Mouse (Mus musculus) kidney, postnatal 0 days (tissue): ENCODE measurements around the gene Ace. TPM values are rescaled to one million over a fixed set of nuclear protein-coding genes. Genes with fewer than 3 reads are reported as not detected.
A peak's percentile ranks its signal among the peaks of the same experiment; 100 is the strongest.

Source experiments
- ATAC-seq: fragments of 200-750 bp; cut with Nextera tagmentation; replicated peaks from 2 replicates; pipeline ENCODE4 v1.8.0; 2017; ENCODE audit warnings: low read depth, moderate number of reproducible peaks, moderate TSS enrichment, moderate library complexity; ENCODE audit not compliant: low FRiP score
- DNase-seq: peaks from one replicate; pipeline ENCODE4 v3.0.0-alpha.2; 2016; ENCODE audit warnings: low spot score
- H3K27ac ChIP-seq: fragments of 300-500 bp; sonication (generic); 2 replicates; pipeline ENCODE4 v1.5.1; 2014; ENCODE audit warnings: mild to moderate bottlenecking
- H3K27me3 ChIP-seq: fragments of 300-500 bp; sonication (generic); 2 replicates; pipeline ENCODE4 v1.6.1; 2014; ENCODE audit warnings: low read length, mixed read lengths; ENCODE audit not compliant: insufficient read depth
- H3K36me3 ChIP-seq: fragments of 300-500 bp; sonication (generic); 2 replicates; pipeline ENCODE4 v1.6.1; 2014; ENCODE audit warnings: low read length, mixed read lengths; ENCODE audit not compliant: insufficient read depth
- H3K4me1 ChIP-seq: fragments of 300-500 bp; sonication (generic); replicated peaks from 2 replicates; pipeline ENCODE4 v1.6.1; 2014; ENCODE audit warnings: antibody characterized with exemption, low read length, mixed read lengths; ENCODE audit not compliant: insufficient read depth
- H3K4me2 ChIP-seq: fragments of 300-500 bp; sonication (generic); 2 replicates; pipeline ENCODE4 v1.6.1; 2014; ENCODE audit warnings: mild to moderate bottlenecking, low read length, moderate library complexity, mixed read lengths
- H3K4me3 ChIP-seq: fragments of 300-500 bp; sonication (generic); replicated peaks from 2 replicates; pipeline ENCODE4 v1.5.1; 2014; ENCODE audit warnings: low read depth, low read length
- H3K9ac ChIP-seq: fragments of 300-500 bp; sonication (generic); 2 replicates; pipeline ENCODE4 v1.6.1; 2014; ENCODE audit warnings: low read depth, low read length
- H3K9me3 ChIP-seq: fragments of 300-500 bp; sonication (generic); replicated peaks from 2 replicates; pipeline ENCODE4 v1.6.1; 2016; ENCODE audit warnings: low read length, inconsistent platforms, mixed read lengths
- CTCF ChIP-seq: IDR thresholded peaks from 2 replicates; pipeline ENCODE4 v1.5.1; 2016; ENCODE audit warnings: antibody characterized with exemption, low read depth, mild to moderate bottlenecking, moderate library complexity
- WGBS: fragments of 180-500 bp; shearing (Covaris S2); extraction: QIAGEN DNeasy Blood & Tissue Kit; methylation state at CpG from one replicate; pipeline ENCODE4 v1.1.7; 2014; 5-methylcytosine and 5-hydroxymethylcytosine counted together
- polyA plus RNA-seq: library from polyadenylated mRNA; unstranded; fragments of >200 nt; fragmentation: Nextera tagmentation; extraction: Ambion mirVana; gene quantifications from 2 replicates; pipeline ENCODE4 v1.2.1, GENCODE M21; 2015

Ace gene
- polyA plus RNA-seq, result 24.4 and 26.0 TPM in 2 replicates

DNA sequence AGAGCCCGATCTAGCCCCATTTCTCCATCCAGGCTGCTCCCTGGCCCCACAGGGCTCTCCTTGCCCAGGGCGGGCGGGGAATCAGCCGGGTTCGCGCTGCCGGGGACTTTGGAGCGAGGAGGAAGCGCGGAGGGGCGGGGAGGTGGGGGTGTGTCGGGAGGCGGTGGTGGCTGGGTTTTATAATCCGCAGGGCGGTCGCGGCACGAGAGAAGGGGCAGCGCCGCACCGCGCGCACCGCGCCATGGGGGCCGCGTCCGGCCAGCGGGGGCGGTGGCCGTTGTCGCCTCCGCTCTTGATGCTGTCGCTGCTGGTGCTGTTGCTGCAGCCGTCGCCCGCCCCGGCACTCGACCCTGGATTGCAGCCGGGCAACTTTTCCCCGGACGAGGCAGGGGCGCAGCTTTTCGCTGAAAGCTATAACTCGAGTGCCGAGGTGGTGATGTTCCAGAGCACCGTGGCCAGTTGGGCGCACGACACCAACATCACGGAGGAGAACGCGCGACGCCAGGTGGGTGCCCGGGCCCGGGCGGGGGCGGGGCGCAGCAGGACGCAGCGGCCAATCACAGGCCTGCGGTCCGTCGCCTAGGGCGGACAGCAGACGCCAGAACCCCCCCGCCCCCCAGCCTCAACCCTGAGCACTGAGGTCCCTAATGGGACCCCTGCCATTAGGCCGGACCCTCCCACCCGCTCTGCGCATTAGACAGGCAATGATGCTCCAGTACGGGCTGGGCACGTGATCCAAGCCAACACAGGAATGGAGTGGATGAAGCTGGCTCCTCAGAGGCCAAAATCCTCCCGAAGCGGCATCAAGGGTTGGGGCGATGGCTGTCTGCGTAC lies at the start of gene Ace:
Gene Ace (plus strand): TSS at position 205 of the 834 bp plus-strand sequence.
- ATAC-seq (peak; percentile 47), DNase-seq (peak; percentile 12)
- H3K9me3 ChIP-seq, result no peaks in the 10 kb centered on the region
- H3K4me3 ChIP-seq, result peak within 1 kb of the TSS; percentile 38
- H3K27me3 ChIP-seq, result 0 out of 2 replicates have a peak, but pooled peaks cover 11% of the 10 kb centered on the region
- H3K4me2 ChIP-seq, result peak within 1 kb of the TSS; percentile 89
- H3K36me3 ChIP-seq, result no peaks in the 10 kb centered on the region
- H3K27ac ChIP-seq, result peak within 1 kb of the TSS; percentile 25; the same call in 1 of the 2 replicates
- TF ChIP-seq CTCF, result no peak
- peaks cover 7% of the 10 kb centered on the region; the same call in 1 of the 2 replicates for H3K4me1 ChIP-seq
- H3K9ac ChIP-seq, result peak within 1 kb of the TSS; percentile 45
- WGBS, result under 1% methylated on average over 60 of the region's 76 CpGs

DNA sequence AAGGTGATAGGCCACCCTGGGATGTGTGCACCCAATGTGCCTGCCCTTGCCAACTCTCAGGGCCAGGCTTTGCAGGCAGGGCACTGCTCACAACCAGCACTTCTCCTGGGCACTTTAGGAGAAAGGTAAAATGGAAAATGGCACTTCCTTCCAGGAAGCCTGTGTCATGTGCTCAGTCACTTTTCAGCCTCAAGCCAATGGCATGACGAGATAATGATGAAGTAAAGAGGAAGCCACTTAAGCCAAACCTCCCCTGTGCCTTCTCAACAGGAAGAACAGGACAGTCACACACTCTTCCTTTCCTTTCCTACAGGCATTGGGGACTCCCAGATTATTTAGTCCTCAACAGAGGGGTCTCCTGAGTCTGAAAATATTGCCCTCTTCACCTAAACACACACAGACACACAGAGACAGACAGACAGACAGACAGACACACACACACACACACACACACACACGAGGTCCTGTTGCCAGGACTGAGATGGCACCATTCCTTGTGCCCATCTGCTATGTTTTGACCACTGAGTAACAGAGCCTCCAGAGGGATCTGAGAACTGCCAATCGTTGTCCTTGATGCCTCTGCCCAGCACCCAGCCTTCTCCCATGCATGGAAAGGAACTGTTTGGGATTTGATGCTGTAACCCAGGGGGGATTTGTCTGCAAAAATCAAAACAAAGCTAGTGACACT lies 47.5 kb upstream of the Ace start:
- Histone ChIP-seq H3K9me3 (no peaks in the 10 kb centered on the region), H3K4me3 (no peak overlapping the region), H3K9ac (no peak overlapping the region), H3K36me3 (peaks cover 30% of the 10 kb centered on the region), H3K4me1 (no peaks in the 10 kb centered on the region), H3K27ac (no peak overlapping the region), H3K4me2 (no peak overlapping the region), H3K27me3 (no peaks in the 10 kb centered on the region)
- 76% methylated on average over 3 of the region's 3 CpGs for WGBS
- ATAC-seq (no peak), DNase-seq (no peak)
- TF ChIP-seq CTCF, result no peak

DNA sequence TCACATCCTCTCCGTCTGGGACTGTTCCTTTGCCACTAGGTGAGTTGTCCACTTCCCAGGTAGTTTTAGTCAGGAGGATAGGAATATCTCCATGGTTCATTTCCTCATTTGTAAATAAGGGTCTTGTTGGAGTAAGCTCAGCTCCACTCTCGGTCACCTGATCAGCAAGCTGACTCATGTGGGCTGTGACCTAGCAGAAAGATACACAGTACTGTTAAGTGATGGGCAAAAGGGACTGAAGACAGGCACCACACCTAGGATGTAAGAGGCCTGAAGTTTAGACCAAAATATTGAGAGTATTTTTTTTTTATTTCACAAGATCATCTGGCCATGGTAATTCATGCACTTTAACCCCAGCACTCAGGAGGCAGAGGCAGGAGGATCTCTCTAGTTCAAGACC lies 46.9 kb upstream of the Ace start:
- Histone ChIP-seq H3K27me3 (no peaks in the 10 kb centered on the region), H3K27ac (no peak overlapping the region), H3K9me3 (no peaks in the 10 kb centered on the region), H3K4me2 (no peak overlapping the region), H3K36me3 (peaks cover 30% of the 10 kb centered on the region), H3K9ac (no peak overlapping the region), H3K4me3 (no peak overlapping the region), H3K4me1 (no peaks in the 10 kb centered on the region)
- 93% methylated on average over 2 of the region's 2 CpGs for WGBS
- ATAC-seq (no peak), DNase-seq (no peak)
- no peak for TF ChIP-seq CTCF

DNA sequence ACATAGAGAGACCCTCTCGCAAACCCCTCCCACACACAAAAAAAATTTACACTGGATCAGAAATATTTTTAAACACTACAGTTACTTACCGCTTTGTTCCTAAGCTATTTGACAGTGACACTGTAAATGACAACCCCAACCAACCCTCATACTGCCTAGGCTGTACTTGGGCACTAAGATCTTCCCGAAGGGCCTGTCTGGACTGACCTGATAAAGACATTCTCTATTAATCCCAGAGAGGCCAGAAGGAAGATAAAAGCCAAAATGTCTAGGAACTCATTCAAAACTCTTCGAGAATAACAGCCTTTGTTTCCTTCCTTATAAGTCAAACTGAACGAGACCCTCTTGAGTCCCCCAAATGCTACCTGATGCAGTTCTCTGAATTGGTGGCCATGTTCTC lies 46.5 kb upstream of the Ace start:
- H3K4me2 ChIP-seq, result no peak overlapping the region
- no peak for DNase-seq
- no peaks in the 10 kb centered on the region for H3K9me3 ChIP-seq
- H3K27ac ChIP-seq, result no peak overlapping the region
- no peaks in the 10 kb centered on the region for H3K27me3 ChIP-seq
- H3K4me1 ChIP-seq, result no peaks in the 10 kb centered on the region
- ATAC-seq, result no peak
- 95% methylated on average over 5 of the region's 5 CpGs for WGBS
- no peak overlapping the region for H3K4me3 ChIP-seq
- peaks cover 30% of the 10 kb centered on the region for H3K36me3 ChIP-seq
- TF ChIP-seq CTCF, result no peak
- H3K9ac ChIP-seq, result no peak overlapping the region

DNA sequence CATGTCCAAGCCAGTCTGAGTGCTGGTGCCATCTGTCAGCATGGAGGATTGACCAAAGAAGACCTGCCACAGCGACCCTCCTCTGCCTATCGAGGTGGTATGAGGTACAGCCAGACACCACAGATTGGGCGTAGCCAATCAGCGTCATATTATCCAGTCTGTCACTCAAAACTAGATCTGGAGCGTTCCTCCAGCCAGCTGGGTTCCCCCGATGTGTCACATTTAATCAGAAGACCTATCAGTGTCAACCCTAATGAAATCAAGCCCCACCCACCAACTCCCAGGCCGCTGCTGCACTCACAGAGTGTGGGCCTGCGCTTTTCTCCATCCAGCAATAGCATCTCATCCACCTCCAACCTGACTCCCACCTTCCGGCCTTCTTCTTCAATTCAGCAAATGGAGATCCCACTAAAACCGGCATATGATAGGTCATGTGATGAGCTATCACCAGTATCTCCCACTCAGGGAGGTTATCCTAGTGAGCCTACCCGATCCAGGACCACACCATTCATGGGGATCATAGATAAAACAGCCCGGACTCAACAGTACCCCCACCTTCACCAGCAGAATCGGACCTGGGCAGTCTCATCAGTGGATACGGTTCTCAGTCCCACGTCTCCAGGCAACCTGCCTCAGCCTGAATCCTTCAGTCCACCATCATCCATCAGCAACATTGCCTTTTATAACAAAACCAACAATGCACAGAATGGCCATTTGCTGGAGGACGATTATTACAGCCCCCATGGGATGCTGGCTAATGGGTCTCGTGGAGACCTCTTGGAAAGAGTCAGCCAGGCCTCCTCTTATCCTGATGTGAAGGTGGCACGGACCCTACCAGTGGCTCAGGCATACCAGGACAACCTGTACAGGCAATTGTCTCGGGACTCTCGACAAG lies 44.7 kb upstream of the Ace start:
- Histone ChIP-seq H3K27me3 (no peaks in the 10 kb centered on the region), H3K9me3 (no peaks in the 10 kb centered on the region), H3K4me3 (no peak overlapping the region), H3K4me2 (no peak overlapping the region), H3K9ac (no peak overlapping the region), H3K4me1 (no peaks in the 10 kb centered on the region), H3K36me3 (peaks cover 30% of the 10 kb centered on the region), H3K27ac (no peak overlapping the region)
- no peak for DNase-seq
- TF ChIP-seq CTCF, result no peak
- WGBS, result 89% methylated on average over 20 of the region's 20 CpGs
- ATAC-seq, result no peak
